Mouse (Mus musculus) MEL (cell line): ENCODE results near the gene P2ry6.

Experiments
- CHD1 ChIP-seq: IDR thresholded peaks from 2 replicates; pipeline ENCODE4 v1.6.1; 2012; ENCODE audit warnings: low read depth, mild to moderate bottlenecking, inconsistent platforms, low read length, improper control_type of control experiment
- CTCF ChIP-seq, 3 experiments: IDR thresholded peaks in 2 of 3; conservative IDR thresholded peaks in 1 of 3; 2 replicates each; pipeline ENCODE4 v1.5.1; 2011 to 2012; ENCODE audit warnings: low read length in 3 of 3, low read depth in 2 of 3, mild to moderate bottlenecking in 2 of 3, improper control_type of control experiment in 1 of 3, inconsistent platforms in 1 of 3, mixed read lengths in 1 of 3, moderate library complexity in 1 of 3; ENCODE audit not compliant: control insufficient read depth in 1 of 3, insufficient read depth in 1 of 3, poor library complexity in 1 of 3, severe bottlenecking in 1 of 3
- JUND ChIP-seq: IDR thresholded peaks from 2 replicates; pipeline ENCODE4 v1.6.1; 2011; ENCODE audit warnings: low read depth, mild to moderate bottlenecking, improper control_type of control experiment, low read length
- KAT2A ChIP-seq: conservative IDR thresholded peaks from 2 replicates; pipeline ENCODE4 v1.6.1; 2012; ENCODE audit warnings: low read depth, low read length, improper control_type of control experiment, inconsistent platforms
- POLR2A ChIP-seq, 2 experiments: IDR thresholded peaks; 2 replicates each; pipeline ENCODE4 v1.6.1; 2011 to 2012; ENCODE audit warnings: low read length in 2 of 2, mild to moderate bottlenecking in 2 of 2, control low read depth in 1 of 2, improper control_type of control experiment in 1 of 2, low read depth in 1 of 2, moderate library complexity in 1 of 2; ENCODE audit not compliant: control insufficient read depth in 1 of 2, insufficient read depth in 1 of 2, poor library complexity in 1 of 2

DNA sequence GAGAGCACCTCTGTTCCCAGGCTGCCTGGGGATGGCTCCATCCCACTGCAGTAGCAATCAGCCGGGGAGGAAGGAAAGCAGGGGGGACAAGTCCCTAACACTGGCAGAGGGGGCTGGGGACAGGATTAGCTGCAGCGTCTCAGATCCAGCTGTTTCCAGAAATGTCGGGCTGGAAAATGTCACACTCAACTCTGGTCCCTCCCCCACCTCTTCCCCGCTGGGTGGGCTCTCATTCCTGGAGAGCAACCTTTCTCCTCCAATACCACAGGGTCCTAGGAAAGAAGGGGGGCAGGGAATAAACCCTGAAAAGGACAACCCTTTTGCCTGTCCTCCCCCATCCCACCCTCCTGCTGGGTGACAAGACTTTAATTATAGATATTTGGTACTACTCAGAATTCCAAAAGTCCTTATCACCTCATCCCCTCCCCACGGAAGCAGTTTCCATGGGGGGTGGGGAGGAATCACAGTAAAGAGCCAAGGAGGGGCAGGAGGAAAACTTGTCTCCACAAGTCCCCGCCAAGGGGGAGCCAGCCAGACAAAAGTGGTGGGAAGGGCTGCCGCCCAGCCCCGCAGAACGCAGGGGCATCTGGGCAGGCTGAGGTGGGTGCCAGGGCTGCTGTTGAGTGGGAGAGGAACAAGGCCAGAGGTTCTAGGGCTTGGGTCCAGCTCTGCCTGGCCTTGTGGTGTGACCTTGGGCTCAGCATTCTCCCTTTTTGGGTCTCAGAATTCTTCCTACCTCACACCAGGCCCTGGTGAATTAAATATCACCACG, 49.6 kb downstream of the P2ry6 start:
- TF ChIP-seq CTCF (IDR thresholded peaks at IDR 0.05 in 2 of 3, conservative IDR thresholded peaks at IDR 0.05 in 1 of 3; ENCODE audit: control insufficient read depth in 1 of 3, insufficient read depth in 1 of 3, low read depth in 2 of 3, low read length in 3 of 3, poor library complexity in 1 of 3, severe bottlenecking in 1 of 3) (no peak), CHD1 (no peak), JUND (no peak), POLR2A (IDR thresholded peaks at IDR 0.05; ENCODE audit: control insufficient read depth in 1 of 2, insufficient read depth in 1 of 2, low read depth in 1 of 2, low read length in 2 of 2, poor library complexity in 1 of 2) (no peak), KAT2A (no peak)
